Mouse (Mus musculus): ENCODE measurements around the gene Lrsam1. TPM values are rescaled to one million over a fixed set of nuclear protein-coding genes. Genes with fewer than 3 reads are reported as not detected.

Lrsam1 gene
- total and polyA plus RNA-seq, 2 experiments from 2014 or later: 25.3 to 37.3 TPM

DNA sequence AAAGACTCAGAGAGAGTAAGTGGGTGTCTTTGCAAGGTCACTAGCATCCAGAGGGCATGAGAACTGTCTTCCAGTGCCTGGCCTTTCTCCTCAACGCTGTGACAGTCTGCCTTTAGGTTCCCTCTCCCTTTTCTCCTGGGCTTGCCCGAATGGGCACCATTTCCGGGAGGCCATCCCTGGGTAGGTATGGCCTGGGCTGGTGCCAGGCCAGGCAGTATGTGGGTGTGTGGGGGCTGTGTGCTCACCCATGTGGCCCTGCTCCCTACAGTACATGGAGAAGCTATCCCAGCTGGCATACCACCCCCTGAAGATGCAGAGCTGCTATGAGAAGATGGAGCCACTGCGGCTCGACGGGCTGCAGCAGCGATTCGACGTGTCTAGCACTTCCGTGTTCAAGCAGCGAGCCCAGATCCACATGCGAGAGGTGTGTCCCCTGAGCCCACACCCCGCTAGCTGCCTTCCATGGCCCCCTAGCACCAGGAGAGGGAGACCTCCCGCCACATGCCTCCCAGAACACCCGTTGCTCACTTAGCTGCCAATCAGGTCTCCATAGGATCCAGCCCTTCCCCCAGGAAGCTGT, 39.5 kb downstream of the Lrsam1 start:
- no peak for DNase-seq (ENCODE audit: low spot score)
- H3K4me1 ChIP-seq (ENCODE audit: insufficient read depth, low read length): no peaks in the 10 kb centered on the region
- no peak overlapping the region for H3K27ac ChIP-seq (ENCODE audit: low read depth, low read length)
- H3K9me3 ChIP-seq (ENCODE audit: low read length): no peaks in the 10 kb centered on the region
- H3K9ac ChIP-seq (replicated peaks; ENCODE audit: low read length, poor library complexity, severe bottlenecking): no peak overlapping the region
- no peak overlapping the region for H3K4me2 ChIP-seq (ENCODE audit: low read depth, low read length, poor library complexity, severe bottlenecking)
- peaks cover 70% of the 10 kb centered on the region for H3K36me3 ChIP-seq (ENCODE audit: insufficient read depth, low read length)
- ATAC-seq (ENCODE audit: low FRiP score): no peak
- no peak overlapping the region for H3K4me3 ChIP-seq (ENCODE audit: low read depth, low read length)
- 90% methylated on average over 15 of the region's 15 CpGs for WGBS
- no peaks in the 10 kb centered on the region for H3K27me3 ChIP-seq (ENCODE audit: insufficient read depth, low read length)
- TF ChIP-seq CTCF (IDR thresholded peaks at IDR 0.05): no peak

- H3K4me3 ChIP-seq (ENCODE audit: low read depth, low read length): no peak overlapping the region
- no peaks in the 10 kb centered on the region for H3K27me3 ChIP-seq (ENCODE audit: insufficient read depth, low read length)
- no peaks in the 10 kb centered on the region for H3K9me3 ChIP-seq (ENCODE audit: low read length)
- TF ChIP-seq CTCF (IDR thresholded peaks at IDR 0.05): no peak
- 80% methylated on average over 7 of the region's 7 CpGs for WGBS
- H3K36me3 ChIP-seq (ENCODE audit: insufficient read depth, low read length): peaks cover 70% of the 10 kb centered on the region
- H3K27ac ChIP-seq (ENCODE audit: low read depth, low read length): no peak overlapping the region
- ATAC-seq (ENCODE audit: low FRiP score) (no peak), DNase-seq (ENCODE audit: low spot score) (no peak)
- no peak overlapping the region for H3K4me2 ChIP-seq (ENCODE audit: low read depth, low read length, poor library complexity, severe bottlenecking)
- H3K4me1 ChIP-seq (ENCODE audit: insufficient read depth, low read length): no peaks in the 10 kb centered on the region
- no peak overlapping the region for H3K9ac ChIP-seq (replicated peaks; ENCODE audit: low read length, poor library complexity, severe bottlenecking)
These were observed 40.2 kb downstream of the Lrsam1 start for GRCm38 (mm10) chr2:32921235-32921634.

- WGBS: 86% methylated on average over 9 of the region's 9 CpGs
- Histone ChIP-seq H3K4me1 (ENCODE audit: insufficient read depth, low read length) (no peaks in the 10 kb centered on the region), H3K4me3 (ENCODE audit: low read depth, low read length) (no peak overlapping the region), H3K36me3 (ENCODE audit: insufficient read depth, low read length) (peaks cover 56% of the 10 kb centered on the region), H3K27me3 (ENCODE audit: insufficient read depth, low read length) (no peaks in the 10 kb centered on the region), H3K27ac (ENCODE audit: low read depth, low read length) (no peak overlapping the region), H3K4me2 (ENCODE audit: low read depth, low read length, poor library complexity, severe bottlenecking) (no peak overlapping the region), H3K9ac (replicated peaks; ENCODE audit: low read length, poor library complexity, severe bottlenecking) (no peak overlapping the region), H3K9me3 (ENCODE audit: low read length) (no peaks in the 10 kb centered on the region)
- DNase-seq (ENCODE audit: low spot score) (no peak), ATAC-seq (ENCODE audit: low FRiP score) (no peak)
- no peak for TF ChIP-seq CTCF (IDR thresholded peaks at IDR 0.05)
These were observed 43.0 kb downstream of the Lrsam1 start for GRCm38 (mm10) chr2:32918391-32918790.

GRCm38 (mm10) chr2:32917526-32917925, 43.9 kb downstream of the Lrsam1 start:
- no peak overlapping the region for H3K4me3 ChIP-seq (ENCODE audit: low read depth, low read length)
- TF ChIP-seq CTCF (IDR thresholded peaks at IDR 0.05): no peak
- no peaks in the 10 kb centered on the region for H3K4me1 ChIP-seq (ENCODE audit: insufficient read depth, low read length)
- 86% methylated on average over 11 of the region's 11 CpGs for WGBS
- H3K9ac ChIP-seq (replicated peaks; ENCODE audit: low read length, poor library complexity, severe bottlenecking): no peak overlapping the region
- ATAC-seq (ENCODE audit: low FRiP score): no peak
- no peak overlapping the region for H3K27ac ChIP-seq (ENCODE audit: low read depth, low read length)
- DNase-seq (ENCODE audit: low spot score): no peak
- peaks cover 49% of the 10 kb centered on the region for H3K36me3 ChIP-seq (ENCODE audit: insufficient read depth, low read length)
- no peak overlapping the region for H3K4me2 ChIP-seq (ENCODE audit: low read depth, low read length, poor library complexity, severe bottlenecking)
- no peaks in the 10 kb centered on the region for H3K27me3 ChIP-seq (ENCODE audit: insufficient read depth, low read length)
- H3K9me3 ChIP-seq (ENCODE audit: low read length): no peaks in the 10 kb centered on the region

DNA sequence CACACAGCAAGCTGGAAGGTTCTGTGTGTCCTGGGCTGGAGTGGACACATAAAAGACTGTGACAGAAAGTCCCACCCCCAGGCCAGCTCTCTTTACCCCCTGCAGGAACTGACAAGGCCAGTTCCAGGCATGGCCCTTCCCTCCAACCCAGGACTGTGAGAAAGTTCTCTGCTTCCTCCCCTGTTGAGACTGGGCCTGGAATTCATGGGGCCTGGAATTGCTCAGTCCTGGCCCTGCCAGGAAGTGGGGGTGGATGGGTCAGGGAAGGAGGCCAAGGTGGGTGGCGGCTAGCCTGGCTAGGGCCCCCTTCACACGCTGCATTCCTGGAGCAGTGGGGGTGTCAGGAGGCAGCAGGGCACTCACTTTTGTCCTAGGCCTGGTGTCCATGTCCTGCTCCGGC, 46.5 kb downstream of the Lrsam1 start:
- H3K27ac ChIP-seq (ENCODE audit: low read depth, low read length): no peak overlapping the region
- H3K4me3 ChIP-seq (ENCODE audit: low read depth, low read length): no peak overlapping the region
- ATAC-seq (ENCODE audit: low FRiP score): peak; percentile 54
- no peaks in the 10 kb centered on the region for H3K4me1 ChIP-seq (ENCODE audit: insufficient read depth, low read length)
- WGBS: 38% methylated on average over 3 of the region's 3 CpGs
- no peak overlapping the region for H3K9ac ChIP-seq (replicated peaks; ENCODE audit: low read length, poor library complexity, severe bottlenecking)
- H3K36me3 ChIP-seq (ENCODE audit: insufficient read depth, low read length): peaks cover 39% of the 10 kb centered on the region
- peak; percentile 76 for DNase-seq (ENCODE audit: low spot score)
- no peak for TF ChIP-seq CTCF (IDR thresholded peaks at IDR 0.05)
- H3K9me3 ChIP-seq (ENCODE audit: low read length): no peaks in the 10 kb centered on the region
- H3K27me3 ChIP-seq (ENCODE audit: insufficient read depth, low read length): no peaks in the 10 kb centered on the region
- no peak overlapping the region for H3K4me2 ChIP-seq (ENCODE audit: low read depth, low read length, poor library complexity, severe bottlenecking)

DNA sequence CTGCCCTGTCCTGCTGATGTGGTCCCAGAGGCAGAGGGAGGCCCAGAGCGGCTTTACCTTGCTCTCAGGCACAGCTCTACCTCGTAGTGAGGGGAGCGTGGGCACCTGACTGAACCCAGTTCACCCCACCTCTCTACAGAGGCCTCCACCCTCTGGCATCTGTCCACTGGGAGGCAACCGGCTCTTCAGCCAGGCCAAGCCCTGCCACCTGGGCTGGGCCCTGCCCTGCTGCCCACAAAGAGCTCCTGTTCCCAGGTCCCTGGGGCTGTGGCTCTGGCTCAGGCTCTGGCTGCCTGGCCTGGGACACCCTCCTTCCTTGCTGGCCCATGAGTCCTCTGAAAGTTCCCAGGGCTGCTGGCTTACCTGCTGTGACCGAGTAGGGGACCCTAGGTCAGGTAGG, 47.1 kb downstream of the Lrsam1 start:
- Histone ChIP-seq H3K4me2 (ENCODE audit: low read depth, low read length, poor library complexity, severe bottlenecking) (no peak overlapping the region), H3K27ac (ENCODE audit: low read depth, low read length) (no peak overlapping the region; the same call in 1 of the 2 replicates), H3K9ac (replicated peaks; ENCODE audit: low read length, poor library complexity, severe bottlenecking) (no peak overlapping the region), H3K4me1 (ENCODE audit: insufficient read depth, low read length) (no peaks in the 10 kb centered on the region), H3K9me3 (ENCODE audit: low read length) (no peaks in the 10 kb centered on the region), H3K4me3 (ENCODE audit: low read depth, low read length) (no peak overlapping the region), H3K27me3 (ENCODE audit: insufficient read depth, low read length) (no peaks in the 10 kb centered on the region), H3K36me3 (ENCODE audit: insufficient read depth, low read length) (peaks cover 34% of the 10 kb centered on the region)
- ATAC-seq (ENCODE audit: low FRiP score) (no peak), DNase-seq (ENCODE audit: low spot score) (no peak)
- TF ChIP-seq CTCF (IDR thresholded peaks at IDR 0.05): no peak
- WGBS: 61% methylated on average over 4 of the region's 5 CpGs
